Mouse (Mus musculus) liver, adult 2 months (tissue): ENCODE data around the gene Iqcf3.

Experiments used
- CTCF ChIP-seq: fragments of 200-500 bp; IDR thresholded peaks from 2 replicates; pipeline ENCODE4 v1.5.1; 2011; ENCODE audit warnings: low read depth, low read length, control low read depth
- POLR2A ChIP-seq: fragments of 200-500 bp; IDR thresholded peaks from 2 replicates; pipeline ENCODE4 v1.6.1; 2011; ENCODE audit warnings: low read length, control low read depth; ENCODE audit not compliant: insufficient read depth; ENCODE audit errors: extremely low read depth

GRCm38 (mm10) chr9:106485076-106485475, 76.4 kb downstream of the Iqcf3 start:
- TF ChIP-seq POLR2A, result no peak
- TF ChIP-seq CTCF, result no peak
